Mouse (Mus musculus): ENCODE measurements around the gene Cnga3.
A peak's percentile ranks its signal among the peaks of the same experiment; 100 is the strongest.

Gene Cnga3

GRCm38 (mm10) chr1:37214144-37214543 lies at the start of gene Cnga3:
TSS of gene Cnga3 (plus strand) at chr1:37214434.
- DNase-seq, result no peak

GRCm38 (mm10) chr1:37166066-37166465 lies 48.2 kb upstream of the Cnga3 start:
- no peak for DNase-seq

- no peak for DNase-seq
Observed at GRCm38 (mm10) chr1:37167918-37168317, 46.3 kb upstream of the Cnga3 start.

- DNase-seq, result no peak
Observed at GRCm38 (mm10) chr1:37177874-37178273, 36.4 kb upstream of the Cnga3 start.

GRCm38 (mm10) chr1:37179852-37180251 lies 34.4 kb upstream of the Cnga3 start:
- no peak for DNase-seq

GRCm38 (mm10) chr1:37187050-37187449 lies 27.2 kb upstream of the Cnga3 start:
- DNase-seq, result no peak

- no peak for DNase-seq
Observed at GRCm38 (mm10) chr1:37194607-37195006, 19.6 kb upstream of the Cnga3 start.

GRCm38 (mm10) chr1:37201406-37201805 lies 12.8 kb upstream of the Cnga3 start:
- DNase-seq, result no peak

- no peak for DNase-seq
Observed at GRCm38 (mm10) chr1:37207743-37208142, 6.5 kb upstream of the Cnga3 start.

- DNase-seq, result no peak
Observed at GRCm38 (mm10) chr1:37212375-37212774, 1.9 kb upstream of the Cnga3 start.

GRCm38 (mm10) chr1:37218386-37218785 lies 4.2 kb downstream of the Cnga3 start:
- DNase-seq, result peak in 1 of 2 experiments; percentile 16

GRCm38 (mm10) chr1:37219593-37219992 lies 5.4 kb downstream of the Cnga3 start:
- no peak for DNase-seq

- DNase-seq, result no peak
Observed at GRCm38 (mm10) chr1:37220134-37220907, 6.1 kb downstream of the Cnga3 start.

GRCm38 (mm10) chr1:37222002-37222401 lies 7.8 kb downstream of the Cnga3 start:
- DNase-seq, result no peak

- no peak for DNase-seq
Observed at GRCm38 (mm10) chr1:37230404-37230803, 16.2 kb downstream of the Cnga3 start.

GRCm38 (mm10) chr1:37231295-37231701 lies 17.1 kb downstream of the Cnga3 start:
- DNase-seq, result no peak

GRCm38 (mm10) chr1:37239045-37239635 lies 24.9 kb downstream of the Cnga3 start:
- no peak for DNase-seq

- no peak for DNase-seq
Observed at GRCm38 (mm10) chr1:37242253-37242652, 28.0 kb downstream of the Cnga3 start.

- no peak for DNase-seq
Observed at GRCm38 (mm10) chr1:37246476-37246875, 32.2 kb downstream of the Cnga3 start.

GRCm38 (mm10) chr1:37248406-37248805 lies 34.2 kb downstream of the Cnga3 start:
- DNase-seq, result no peak

- DNase-seq, result peak; percentile 39 to 80
Observed at GRCm38 (mm10) chr1:37250643-37251310, 36.5 kb downstream of the Cnga3 start.

GRCm38 (mm10) chr1:37258443-37258842 lies 44.2 kb downstream of the Cnga3 start:
- no peak for DNase-seq

- DNase-seq, result peak; percentile 12 to 53
Observed at GRCm38 (mm10) chr1:37272464-37272863, 58.2 kb downstream of the Cnga3 start.

GRCm38 (mm10) chr1:37286556-37286955 lies 72.3 kb downstream of the Cnga3 start:
- no peak for DNase-seq

All from spleen, adult 18-20 months (tissue).